Mouse (Mus musculus) urinary bladder, postnatal 25 days (tissue): ENCODE results near the gene Pltp.
"Not testable (repeated sequence)": the region's sequence is repeated elsewhere in the genome, so short reads cannot be mapped to it uniquely, and the experiment has no call there.

Source experiments
- DNase-seq: peaks from one replicate; pipeline ENCODE4 v3.0.0; 2022; ENCODE audit warnings: low spot score

The Pltp gene

GRCm38 (mm10) chr2:164878509-164879227 is 21.2 kb upstream of the Pltp start:
- DNase-seq: peak; percentile 43

- DNase-seq: not testable (repeated sequence)
Observed at GRCm38 (mm10) chr2:164877376-164878215, 20.1 kb upstream of the Pltp start.

- DNase-seq: not testable (repeated sequence)
Observed at GRCm38 (mm10) chr2:164875648-164876047, 18.1 kb upstream of the Pltp start.

GRCm38 (mm10) chr2:164874239-164874769 is 16.8 kb upstream of the Pltp start:
- DNase-seq: no peak

GRCm38 (mm10) chr2:164873621-164874020 is 16.1 kb upstream of the Pltp start:
- DNase-seq: no peak

- DNase-seq: no peak
Observed at GRCm38 (mm10) chr2:164871602-164872303, 14.2 kb upstream of the Pltp start.

GRCm38 (mm10) chr2:164868491-164868890 is 11.0 kb upstream of the Pltp start:
- DNase-seq: no peak

- no peak for DNase-seq
Observed at GRCm38 (mm10) chr2:164867566-164867965, 10.1 kb upstream of the Pltp start.

GRCm38 (mm10) chr2:164866741-164867551 is 9.4 kb upstream of the Pltp start:
- DNase-seq: no peak

GRCm38 (mm10) chr2:164864593-164864992 is 7.1 kb upstream of the Pltp start:
- no peak for DNase-seq

GRCm38 (mm10) chr2:164863411-164863810 is 5.9 kb upstream of the Pltp start:
- not testable (repeated sequence) for DNase-seq

GRCm38 (mm10) chr2:164862179-164862861 is 4.8 kb upstream of the Pltp start:
- no peak for DNase-seq

GRCm38 (mm10) chr2:164861094-164861493 is 3.6 kb upstream of the Pltp start:
- DNase-seq: no peak

GRCm38 (mm10) chr2:164859640-164860432 is 2.3 kb upstream of the Pltp start:
- no peak for DNase-seq

- DNase-seq: no peak
Observed at GRCm38 (mm10) chr2:164859155-164859554, 1.6 kb upstream of the Pltp start.

GRCm38 (mm10) chr2:164857842-164858553 is 487 bp upstream of the Pltp start:
- no peak for DNase-seq

- DNase-seq: no peak
Observed at GRCm38 (mm10) chr2:164856309-164857100, 1.0 kb downstream of the Pltp start.

GRCm38 (mm10) chr2:164855572-164855971 is 1.9 kb downstream of the Pltp start:
- not testable (repeated sequence) for DNase-seq

- no peak for DNase-seq
Observed at GRCm38 (mm10) chr2:164850061-164850460, 7.5 kb downstream of the Pltp start.
